Mouse (Mus musculus): ENCODE results near the gene Gm5737.

- TF ChIP-seq CTCF (conservative IDR thresholded peaks at IDR 0.05; ENCODE audit: insufficient read depth, insufficient read length, low read depth, low read length) (no peak), POLR2A (IDR thresholded peaks at IDR 0.05; ENCODE audit: low read depth, low read length) (no peak)
Observed at GRCm38 (mm10) chr7:120844689-120845088, 32.5 kb downstream of the Gm5737 start.
